Mouse (Mus musculus): ENCODE data around the gene Gm18596. TPM values are rescaled to one million over a fixed set of nuclear protein-coding genes. Genes with fewer than 3 reads are reported as not detected.
"Not testable (repeated sequence)": the region's sequence is repeated elsewhere in the genome, so short reads cannot be mapped to it uniquely, and the experiment has no call there.

The Gm18596 gene
- polyA plus RNA-seq, 1 experiment from 2014 or later, result not detected

DNA sequence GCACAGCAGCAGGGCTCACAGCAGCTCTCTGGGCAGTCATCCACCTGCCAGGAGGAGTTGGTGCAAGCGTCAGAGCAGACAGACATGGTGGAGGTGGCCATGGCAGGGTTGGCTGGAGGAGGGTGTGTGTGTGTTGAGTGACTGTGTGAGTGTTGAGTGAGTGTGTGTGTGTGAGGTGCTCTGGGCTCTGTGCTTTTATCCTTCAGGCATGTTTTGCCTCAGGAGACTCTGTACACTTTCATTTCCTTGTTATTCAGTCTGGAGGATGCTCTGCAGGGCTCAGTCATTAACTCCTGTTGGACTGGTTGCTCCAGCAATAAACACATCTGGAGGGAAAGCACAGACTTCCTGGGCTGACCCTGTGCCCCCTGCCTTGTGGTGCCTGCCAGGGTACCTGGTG is 8.8 kb upstream of the Gm18596 start, which contains the start of gene Gm9736:
TSS of gene Gm9736 (minus strand) at position 101 of the 400 bp plus-strand sequence.
- ATAC-seq, H3K27ac ChIP-seq: not testable (repeated sequence)

DNA sequence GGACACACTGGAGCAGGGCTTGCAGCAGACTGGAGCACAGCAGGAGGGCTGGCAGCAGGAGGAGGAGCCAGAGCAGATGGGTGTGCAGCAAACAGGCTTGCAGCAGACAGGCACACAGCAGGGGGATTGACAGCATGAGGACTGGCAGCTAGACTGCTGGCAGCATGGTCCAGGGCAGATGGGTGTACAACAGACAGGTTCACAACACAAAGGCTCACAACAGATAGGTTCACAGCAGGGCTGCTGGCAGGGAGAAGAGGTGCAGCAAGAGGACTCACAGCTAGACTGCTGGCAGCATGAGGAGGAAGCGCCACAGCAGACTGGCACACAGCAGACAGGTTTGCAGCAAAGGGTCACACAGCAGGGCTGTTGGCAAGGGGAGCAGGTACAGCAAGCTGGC is 8.2 kb upstream of the Gm18596 start:
- not testable (repeated sequence) for H3K4me3 ChIP-seq; ATAC-seq; H3K9ac ChIP-seq; H3K27ac ChIP-seq; H3K4me2 ChIP-seq; H3K27me3 ChIP-seq (replicated peaks); H3K36me3 ChIP-seq; H3K9me3 ChIP-seq (replicated peaks); H3K4me1 ChIP-seq
- 42% methylated on average over 1 of the region's 1 CpGs for WGBS (ENCODE audit: insufficient replicate concordance)

More for the DNA sequence above, 8.8 kb upstream of the Gm18596 start, which contains the start of gene Gm9736:
- not testable (repeated sequence) for H3K36me3 ChIP-seq; H3K4me3 ChIP-seq; H3K4me2 ChIP-seq; H3K27me3 ChIP-seq (replicated peaks); H3K9ac ChIP-seq; H3K4me1 ChIP-seq; H3K9me3 ChIP-seq (replicated peaks)
- 47% methylated on average over 1 of the region's 1 CpGs for WGBS (ENCODE audit: insufficient replicate concordance)

DNA sequence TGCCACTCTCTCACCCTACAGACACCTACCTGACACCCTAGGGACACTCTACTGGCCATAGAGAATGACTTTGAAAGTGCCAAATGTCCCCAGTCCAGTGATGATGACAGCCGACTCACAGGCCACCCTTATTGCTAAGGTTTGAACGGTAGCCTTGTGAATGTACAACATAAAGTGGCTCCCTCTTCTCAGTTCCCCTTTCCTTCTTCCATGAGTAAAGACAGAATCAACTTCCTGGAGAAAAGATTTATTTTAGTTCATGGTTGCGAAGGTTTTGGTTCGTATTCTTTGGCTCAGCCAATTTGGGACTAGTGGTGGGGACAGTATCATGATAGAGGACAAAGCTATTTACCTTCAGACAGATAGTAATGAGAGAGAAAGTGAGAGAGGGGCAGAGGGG is 3.5 kb downstream of the Gm18596 start:
- H3K4me3 ChIP-seq, result no peak overlapping the region
- 52% methylated on average over 4 of the region's 4 CpGs for WGBS (ENCODE audit: insufficient replicate concordance)
- H3K4me2 ChIP-seq, result no peak overlapping the region
- ATAC-seq, result no peak
- H3K4me1 ChIP-seq, result no peaks in the 10 kb centered on the region
- no peak overlapping the region for H3K27ac ChIP-seq
- no peak overlapping the region for H3K9ac ChIP-seq
- H3K36me3 ChIP-seq, result no peaks in the 10 kb centered on the region
- H3K9me3 ChIP-seq (replicated peaks), result peaks cover 4% of the 10 kb centered on the region; the same call in 1 of the 2 replicates
- no peaks in the 10 kb centered on the region for H3K27me3 ChIP-seq (replicated peaks)

DNA sequence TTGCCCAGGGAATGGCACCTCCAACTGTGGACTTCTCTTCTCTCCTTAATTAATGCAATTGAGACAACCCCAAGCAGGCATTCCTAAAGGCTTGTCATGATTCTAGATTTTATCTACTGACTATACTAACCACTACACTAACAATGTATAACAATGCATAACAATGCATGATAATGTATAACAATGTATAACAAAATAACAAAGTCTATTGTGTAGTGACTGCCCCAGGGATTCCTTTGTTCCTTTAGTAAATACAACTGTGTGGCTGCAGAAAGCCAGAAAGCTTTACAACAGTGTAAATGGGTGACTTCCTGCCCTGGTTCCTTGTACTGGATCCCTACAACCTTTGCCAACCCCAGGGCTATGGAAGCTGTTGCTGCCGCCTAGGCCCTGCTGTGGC is 6.5 kb downstream of the Gm18596 start:
- Histone ChIP-seq H3K27ac (no peak overlapping the region), H3K4me1 (no peaks in the 10 kb centered on the region), H3K4me2 (no peak overlapping the region), H3K4me3 (no peak overlapping the region), H3K36me3 (no peaks in the 10 kb centered on the region), H3K27me3 (replicated peaks) (no peaks in the 10 kb centered on the region), H3K9ac (no peak overlapping the region), H3K9me3 (replicated peaks) (peaks cover 4% of the 10 kb centered on the region; the same call in 1 of the 2 replicates)
- ATAC-seq, result no peak
- WGBS (ENCODE audit: insufficient replicate concordance), result 81% methylated on average over 1 of the region's 1 CpGs

DNA sequence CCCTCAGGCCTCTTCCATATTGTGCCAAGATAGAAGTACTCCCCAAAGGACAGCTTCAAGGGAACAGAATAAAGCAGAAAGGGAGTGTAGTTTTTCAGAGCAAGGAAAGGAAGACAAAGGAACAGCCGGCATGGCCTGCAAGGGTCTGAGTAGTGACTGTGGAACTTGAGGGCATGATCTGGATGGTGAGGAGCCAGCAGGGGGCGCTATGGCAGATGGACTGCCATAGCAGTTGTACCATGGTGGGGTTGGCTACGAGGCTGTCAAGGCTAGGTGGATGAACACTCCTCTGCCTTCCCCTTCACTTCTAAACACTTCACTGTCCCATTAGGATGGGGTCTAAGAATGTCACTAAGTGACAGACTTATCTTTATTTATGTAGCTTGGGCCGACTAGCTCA is 13.2 kb downstream of the Gm18596 start:
- Histone ChIP-seq H3K9me3 (replicated peaks) (no peaks in the 10 kb centered on the region), H3K9ac (no peak overlapping the region), H3K4me1 (no peaks in the 10 kb centered on the region), H3K4me3 (no peak overlapping the region), H3K4me2 (no peak overlapping the region), H3K27me3 (replicated peaks) (0 out of 2 replicates have a peak, but pooled peaks cover 5% of the 10 kb centered on the region), H3K36me3 (no peaks in the 10 kb centered on the region), H3K27ac (no peak overlapping the region)
- ATAC-seq, result no peak
- WGBS (ENCODE audit: insufficient replicate concordance), result 43% methylated on average over 4 of the region's 4 CpGs

DNA sequence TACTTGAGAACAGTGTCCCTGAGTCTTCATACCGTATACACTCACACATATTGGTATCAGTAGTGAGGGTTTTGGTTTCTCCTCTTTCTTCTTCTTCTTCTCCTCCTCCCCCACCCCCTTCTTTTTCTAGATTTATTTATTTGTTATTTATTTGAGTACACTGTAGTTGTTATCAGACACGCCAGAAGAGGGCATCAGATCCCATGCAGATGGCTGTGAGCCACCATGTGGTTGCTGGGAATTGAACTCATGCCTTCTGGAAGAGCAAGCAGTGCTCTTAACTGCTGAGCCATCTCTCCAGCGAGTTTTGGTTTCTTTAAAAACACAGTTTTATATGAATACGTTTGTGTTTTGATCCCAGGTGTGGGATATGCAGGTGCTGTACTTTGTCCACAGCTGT is 14.2 kb downstream of the Gm18596 start:
- H3K4me3 ChIP-seq, result no peak overlapping the region
- H3K9ac ChIP-seq, result no peak overlapping the region
- no peaks in the 10 kb centered on the region for H3K9me3 ChIP-seq (replicated peaks)
- H3K4me1 ChIP-seq, result no peaks in the 10 kb centered on the region
- H3K36me3 ChIP-seq, result no peaks in the 10 kb centered on the region
- 0 out of 2 replicates have a peak, but pooled peaks cover 5% of the 10 kb centered on the region for H3K27me3 ChIP-seq (replicated peaks)
- no peak for ATAC-seq
- WGBS (ENCODE audit: insufficient replicate concordance), result 47% methylated on average over 4 of the region's 4 CpGs
- no peak overlapping the region for H3K27ac ChIP-seq
- H3K4me2 ChIP-seq, result no peak overlapping the region

DNA sequence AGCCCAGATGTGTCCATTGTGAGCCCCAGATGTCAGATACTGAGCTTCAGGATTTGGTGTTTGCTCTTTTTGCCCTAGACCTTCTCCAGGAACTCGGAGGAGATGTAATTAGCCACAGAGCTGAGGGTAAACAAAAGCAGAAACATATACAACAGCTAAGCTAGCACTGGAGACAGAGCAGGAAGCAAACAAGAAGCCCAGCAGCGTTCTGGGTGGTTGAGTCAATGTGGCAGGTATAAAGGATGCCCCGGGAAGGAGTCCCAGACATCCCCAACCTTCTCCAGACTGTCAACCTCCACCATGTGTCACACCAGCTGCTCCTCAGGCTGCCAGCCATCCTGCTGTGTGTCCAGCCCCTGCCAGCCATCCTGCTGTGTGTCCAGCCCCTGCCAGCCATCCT is 16.3 kb downstream of the Gm18596 start, which contains the start of gene Gm10100:
TSS of gene Gm10100 (plus strand) at position 301 of the 400 bp plus-strand sequence.
- Histone ChIP-seq H3K27ac (no peak within 1 kb of the TSS), H3K4me2 (no peak within 1 kb of the TSS), H3K9ac (no peak within 1 kb of the TSS), H3K27me3 (replicated peaks) (0 out of 2 replicates have a peak, but pooled peaks cover 5% of the 10 kb centered on the region), H3K36me3 (no peaks in the 10 kb centered on the region), H3K4me3 (no peak within 1 kb of the TSS), H3K9me3 (replicated peaks) (no peaks in the 10 kb centered on the region), H3K4me1 (no peaks in the 10 kb centered on the region)
- 26% methylated on average over 3 of the region's 3 CpGs for WGBS (ENCODE audit: insufficient replicate concordance)
- no peak for ATAC-seq

DNA sequence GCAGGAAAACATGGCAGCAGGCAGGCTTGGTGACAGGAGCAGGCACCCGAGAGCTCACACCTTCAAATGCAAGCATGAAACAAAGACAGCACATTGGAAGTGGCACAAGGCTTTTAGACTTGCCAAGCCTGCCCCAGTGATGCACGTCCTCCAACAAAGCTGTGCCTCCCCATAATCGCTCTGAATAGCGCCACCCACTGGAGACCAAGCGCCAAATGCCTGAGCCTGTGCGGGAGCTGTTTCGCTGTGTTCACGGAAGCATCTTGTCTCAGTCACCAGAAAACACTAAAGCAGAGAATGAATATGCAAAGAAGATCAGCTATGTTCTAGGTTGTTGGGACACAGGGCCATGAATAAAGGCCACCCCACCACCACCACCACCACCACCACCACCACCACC is 17.6 kb downstream of the Gm18596 start:
- WGBS (ENCODE audit: insufficient replicate concordance), result 56% methylated on average over 8 of the region's 8 CpGs
- no peak for ATAC-seq
- H3K9me3 ChIP-seq (replicated peaks), result no peaks in the 10 kb centered on the region
- 0 out of 2 replicates have a peak, but pooled peaks cover 5% of the 10 kb centered on the region for H3K27me3 ChIP-seq (replicated peaks)
- H3K4me1 ChIP-seq, result no peaks in the 10 kb centered on the region
- H3K9ac ChIP-seq, result no peak overlapping the region
- H3K4me2 ChIP-seq, result no peak overlapping the region
- no peaks in the 10 kb centered on the region for H3K36me3 ChIP-seq
- no peak overlapping the region for H3K27ac ChIP-seq
- H3K4me3 ChIP-seq, result no peak overlapping the region

DNA sequence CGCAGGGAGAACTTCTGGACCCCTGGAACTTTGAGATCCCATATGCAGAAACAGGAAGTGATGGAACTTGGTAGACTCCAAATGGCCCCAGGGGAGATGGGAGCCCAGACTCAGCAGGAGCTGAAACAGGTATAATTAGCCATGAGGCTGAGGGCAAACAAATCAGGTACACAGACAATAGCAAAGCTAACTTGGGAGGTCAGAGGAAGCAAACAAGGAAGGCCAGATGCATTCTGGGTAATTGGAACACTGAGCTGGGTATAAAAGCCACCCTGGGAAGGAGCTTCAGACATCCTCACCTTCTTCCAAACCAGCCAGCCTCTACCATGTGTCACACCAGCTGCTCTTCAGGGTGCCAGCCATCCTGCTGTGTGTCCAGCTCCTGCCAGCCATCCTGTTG is 22.1 kb downstream of the Gm18596 start, which contains the start of gene Krtap12-1:
TSS of gene Krtap12-1 (plus strand) at position 301 of the 400 bp plus-strand sequence.
- not testable (repeated sequence) for H3K9ac ChIP-seq; H3K4me1 ChIP-seq; H3K27ac ChIP-seq; ATAC-seq; H3K4me2 ChIP-seq; H3K27me3 ChIP-seq (replicated peaks); H3K36me3 ChIP-seq; H3K9me3 ChIP-seq (replicated peaks); H3K4me3 ChIP-seq
- 56% methylated on average over 1 of the region's 1 CpGs for WGBS (ENCODE audit: insufficient replicate concordance)

DNA sequence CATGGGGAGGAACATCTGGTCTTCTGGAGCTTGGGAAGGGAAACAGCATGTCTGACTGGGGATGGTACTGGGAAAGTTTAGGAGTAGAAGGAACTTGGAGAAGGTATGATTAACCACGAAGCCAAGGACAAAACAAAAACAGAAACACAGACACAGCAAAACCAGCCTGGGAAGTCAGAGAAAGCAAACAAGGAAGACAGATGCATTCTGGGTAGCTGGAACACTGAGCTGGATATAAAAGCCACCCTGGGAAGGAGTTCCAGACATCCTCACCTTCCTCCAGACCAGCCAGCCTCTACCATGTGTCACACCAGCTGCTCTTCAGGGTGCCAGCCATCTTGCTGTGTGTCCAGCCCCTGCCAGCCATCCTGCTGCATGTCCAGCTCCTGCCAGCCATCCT is 26.9 kb downstream of the Gm18596 start, which contains the start of gene Gm10142:
TSS of gene Gm10142 (plus strand) at position 301 of the 400 bp plus-strand sequence.
- Histone ChIP-seq H3K9me3 (replicated peaks) (0 out of 2 replicates have a peak, but pooled peaks cover 3% of the 10 kb centered on the region), H3K36me3 (no peaks in the 10 kb centered on the region), H3K4me3 (no peak within 1 kb of the TSS), H3K27ac (no peak within 1 kb of the TSS), H3K4me2 (no peak within 1 kb of the TSS), H3K4me1 (no peaks in the 10 kb centered on the region), H3K27me3 (replicated peaks) (no peaks in the 10 kb centered on the region; the same call in 1 of the 2 replicates), H3K9ac (no peak within 1 kb of the TSS)
- WGBS (ENCODE audit: insufficient replicate concordance), result 50% methylated on average over 1 of the region's 1 CpGs
- ATAC-seq, result no peak

DNA sequence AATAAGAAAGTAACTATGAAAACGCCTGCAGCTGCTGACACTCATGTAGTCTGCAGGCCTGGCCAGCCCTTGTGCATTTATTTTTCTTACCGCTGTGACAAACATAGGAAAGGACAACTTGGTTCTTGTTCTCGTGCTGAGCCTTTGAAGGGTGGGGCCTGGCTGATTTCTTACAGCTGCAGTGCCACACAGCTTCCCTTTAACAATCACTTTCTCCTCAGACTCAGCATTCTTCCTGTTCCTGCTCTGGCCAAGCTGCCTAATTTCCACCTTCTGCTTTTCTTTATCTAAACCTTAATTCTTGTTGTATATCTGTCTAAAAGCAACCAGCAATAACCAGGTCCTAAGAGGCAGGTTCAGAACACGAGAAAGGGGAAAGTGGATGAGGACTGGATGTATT is 28.7 kb downstream of the Gm18596 start:
- Histone ChIP-seq H3K9ac (no peak overlapping the region), H3K4me1 (no peaks in the 10 kb centered on the region), H3K9me3 (replicated peaks) (0 out of 2 replicates have a peak, but pooled peaks cover 3% of the 10 kb centered on the region), H3K27me3 (replicated peaks) (no peaks in the 10 kb centered on the region; the same call in 1 of the 2 replicates), H3K27ac (no peak overlapping the region), H3K36me3 (no peaks in the 10 kb centered on the region), H3K4me2 (no peak overlapping the region), H3K4me3 (no peak overlapping the region)
- WGBS (ENCODE audit: insufficient replicate concordance), result 28% methylated on average over 4 of the region's 4 CpGs
- no peak for ATAC-seq

DNA sequence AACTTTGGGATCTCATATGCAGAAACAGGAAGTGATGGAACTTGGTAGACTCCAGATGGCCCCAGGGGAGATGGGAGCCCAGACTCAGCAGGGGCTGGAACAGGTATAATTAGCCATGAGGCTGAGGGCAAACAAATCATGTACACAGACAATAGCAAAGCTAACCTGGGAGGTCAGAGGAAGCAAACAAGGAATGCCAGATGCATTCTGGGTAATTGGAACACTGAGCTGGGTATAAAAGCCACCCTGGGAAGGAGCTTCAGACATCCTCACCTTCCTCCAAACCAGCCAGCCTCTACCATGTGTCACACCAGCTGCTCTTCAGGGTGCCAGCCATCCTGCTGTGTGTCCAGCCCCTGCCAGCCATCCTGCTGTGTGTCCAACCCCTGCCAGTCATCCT is 31.3 kb downstream of the Gm18596 start, which contains the start of gene Gm10024:
TSS of gene Gm10024 (plus strand) at position 301 of the 400 bp plus-strand sequence.
- not testable (repeated sequence) for H3K27me3 ChIP-seq (replicated peaks); H3K27ac ChIP-seq; H3K36me3 ChIP-seq; ATAC-seq; H3K4me1 ChIP-seq; H3K4me2 ChIP-seq; H3K9me3 ChIP-seq (replicated peaks); H3K4me3 ChIP-seq; H3K9ac ChIP-seq

DNA sequence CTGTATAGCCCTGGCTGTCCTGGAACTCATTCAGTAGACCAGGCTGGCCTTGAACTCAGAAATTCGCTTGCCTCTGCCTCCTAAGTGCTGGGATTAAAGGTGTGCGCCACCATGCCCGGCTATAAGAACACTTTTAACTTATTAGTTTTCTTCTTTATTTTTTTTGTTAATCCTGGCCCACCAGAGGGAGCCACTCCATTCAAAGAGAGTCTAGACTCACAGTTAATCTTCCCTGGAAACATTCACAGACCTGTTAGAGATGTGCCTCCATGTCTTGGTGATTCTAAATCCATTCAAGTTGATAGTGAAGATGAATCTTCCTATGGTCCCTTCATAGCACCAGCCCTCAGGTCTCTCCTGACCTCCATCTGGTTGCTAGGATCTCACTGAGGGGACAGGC is 32.6 kb downstream of the Gm18596 start:
- Histone ChIP-seq H3K4me3 (no peak overlapping the region), H3K4me1 (no peaks in the 10 kb centered on the region), H3K9me3 (replicated peaks) (0 out of 2 replicates have a peak, but pooled peaks cover 6% of the 10 kb centered on the region), H3K27me3 (replicated peaks) (no peaks in the 10 kb centered on the region), H3K36me3 (no peaks in the 10 kb centered on the region), H3K9ac (no peak overlapping the region), H3K27ac (no peak overlapping the region), H3K4me2 (no peak overlapping the region)
- no peak for ATAC-seq
- 59% methylated on average over 3 of the region's 3 CpGs for WGBS (ENCODE audit: insufficient replicate concordance)
